Mouse (Mus musculus) CH12.LX (cell line): ENCODE measurements around the gene Letmd1. TPM values are rescaled to one million over a fixed set of nuclear protein-coding genes. Genes with fewer than 3 reads are reported as not detected.
"Not testable (repeated sequence)": the region's sequence is repeated elsewhere in the genome, so short reads cannot be mapped to it uniquely, and the experiment has no call there.

ENCODE experiments used
- DNase-seq: peaks from one replicate; pipeline ENCODE4 v3.0.0-alpha.2; 2013; ENCODE audit errors: extremely low read depth
- H3K27ac ChIP-seq: 2 replicates; pipeline ENCODE4 v1.5.1; 2012; ENCODE audit warnings: low read depth, mild to moderate bottlenecking, control low read depth, moderate library complexity; ENCODE audit not compliant: insufficient read depth
- H3K27me3 ChIP-seq: replicated peaks from 2 replicates; pipeline ENCODE3; 2012; ENCODE audit warnings: inconsistent platforms
- H3K36me3 ChIP-seq, 2 experiments: replicated peaks in 1 of 2; 2 replicates each; pipeline versions ENCODE3 to v1.6.1; 2012; ENCODE audit warnings: inconsistent platforms in 1 of 2, low read length in 1 of 2, mild to moderate bottlenecking in 1 of 2, mixed read lengths in 1 of 2, moderate library complexity in 1 of 2; ENCODE audit not compliant: control insufficient read depth in 1 of 2, insufficient read depth in 1 of 2
- H3K4me1 ChIP-seq, 2 experiments: 2 replicates each; pipeline ENCODE4 v1.6.1; 2012; ENCODE audit warnings: inconsistent platforms in 1 of 2, moderate library complexity in 1 of 2; ENCODE audit not compliant: insufficient read depth in 2 of 2, control insufficient read depth in 1 of 2
- H3K4me2 ChIP-seq: 2 replicates; pipeline ENCODE4 v1.6.1; 2012; ENCODE audit warnings: low read depth, mild to moderate bottlenecking, control low read depth; ENCODE audit not compliant: poor library complexity, insufficient read depth, severe bottlenecking
- H3K4me3 ChIP-seq, 3 experiments: fragments of 150-350 bp in 1 of 3; sonication (generic) in 1 of 3; replicated peaks in 1 of 3; 2 replicates each; pipeline versions ENCODE3 to v1.5.1; 2011 to 2012; ENCODE audit warnings: low read depth in 2 of 3, low read length in 2 of 3, mild to moderate bottlenecking in 2 of 3, moderate library complexity in 2 of 3, control low read depth in 1 of 3, improper control_type of control experiment in 1 of 3, inconsistent platforms in 1 of 3, mixed read lengths in 1 of 3; ENCODE audit not compliant: poor library complexity in 1 of 3
- H3K79me2 ChIP-seq: replicated peaks from 2 replicates; pipeline ENCODE4 v1.6.1; 2012; ENCODE audit warnings: mild to moderate bottlenecking, moderate library complexity; ENCODE audit not compliant: control insufficient read depth, poor library complexity, insufficient read depth, severe bottlenecking; ENCODE audit errors: extremely low read depth
- H3K9ac ChIP-seq: 2 replicates; pipeline ENCODE4 v1.6.1; 2012; ENCODE audit warnings: low read depth, mild to moderate bottlenecking, control low read depth, moderate library complexity; ENCODE audit not compliant: insufficient read depth
- H3K9me3 ChIP-seq: replicated peaks from 2 replicates; pipeline ENCODE3; 2012; ENCODE audit warnings: low read length, inconsistent platforms, mixed read lengths
- EP300 ChIP-seq: IDR thresholded peaks from 2 replicates; pipeline ENCODE4 v1.6.1; 2011; ENCODE audit warnings: low read length, improper control_type of control experiment
- ETS1 ChIP-seq: conservative IDR thresholded peaks from 2 replicates; pipeline ENCODE4 v1.6.1; 2012; ENCODE audit warnings: low read depth, mild to moderate bottlenecking, inconsistent platforms, low read length, improper control_type of control experiment, moderate library complexity
- MXI1 ChIP-seq: IDR thresholded peaks from 2 replicates; pipeline ENCODE4 v1.6.1; 2011; ENCODE audit warnings: mild to moderate bottlenecking, low read depth, low read length, improper control_type of control experiment
- PAX5 ChIP-seq: IDR thresholded peaks from 2 replicates; pipeline ENCODE4 v1.6.1; 2012; ENCODE audit warnings: low read length, inconsistent platforms, mixed read lengths
- SIN3A ChIP-seq: IDR thresholded peaks from 2 replicates; pipeline ENCODE4 v1.6.1; 2012; ENCODE audit warnings: low read length, improper control_type of control experiment, inconsistent platforms
- SMC3 ChIP-seq: IDR thresholded peaks from 2 replicates; pipeline ENCODE4 v1.6.1; 2011; ENCODE audit warnings: low read depth, low read length, improper control_type of control experiment
- TBP ChIP-seq: conservative IDR thresholded peaks from 2 replicates; pipeline ENCODE4 v1.6.1; 2011; ENCODE audit warnings: low read depth, low read length, improper control_type of control experiment
- TCF12 ChIP-seq: IDR thresholded peaks from 2 replicates; pipeline ENCODE4 v1.6.1; 2014; ENCODE audit warnings: low read depth, mild to moderate bottlenecking, inconsistent platforms, low read length, improper control_type of control experiment
- UBTF ChIP-seq: IDR thresholded peaks from 2 replicates; pipeline ENCODE4 v1.6.1; 2012; ENCODE audit warnings: low read depth, mild to moderate bottlenecking, inconsistent platforms, low read length, improper control_type of control experiment, moderate library complexity
- USF2 ChIP-seq: conservative IDR thresholded peaks from 2 replicates; pipeline ENCODE4 v1.6.1; 2011; ENCODE audit warnings: low read depth, low read length, improper control_type of control experiment
- ZC3H11A ChIP-seq: IDR thresholded peaks from 2 replicates; pipeline ENCODE4 v1.6.1; 2012; ENCODE audit warnings: low read depth, mild to moderate bottlenecking, inconsistent platforms, low read length, improper control_type of control experiment
- dilution Hi-C: fragments of 300-500 bp; cut with MboI; formaldehyde crosslinking; loops from 2 replicates; pipeline ENCODE4 v1.14.3; 2020; ENCODE audit warnings: low sequenced_read_pairs; ENCODE audit not compliant: extremely low pct_unique_long_range_greater_than_20kb, extremely low pct_ligation_motif_present
- in situ Hi-C: fragments of 300-500 bp; cut with MboI; formaldehyde crosslinking; loops from 3 replicates; pipeline ENCODE4 v1.14.3; 2019; ENCODE audit warnings: low sequenced_read_pairs, low pct_ligation_motif_present, low pct_unique_long_range_greater_than_20kb, mixed read lengths
- polyA plus RNA-seq: library from polyadenylated mRNA; unstranded; fragments of >175 nt; gene quantifications from 2 replicates; pipeline ENCODE4 v1.2.1, GENCODE M21; 2012; ENCODE audit warnings: low read depth; ENCODE audit not compliant: insufficient read length
- total RNA-seq, 2 experiments: library from RNA; depleted of rRNA; stranded (reverse); fragments of 300-350 nt in 1 of 2; fragments of >200 nt in 1 of 2; gene quantifications; 2 replicates each; pipeline ENCODE4 v1.2.3; 2012 to 2014

Gene Letmd1
- total and polyA plus RNA-seq, 3 experiments, result 31.4 to 51.3 (median 39.0) TPM

- Histone ChIP-seq H3K27me3 (peaks cover 30% of the 10 kb centered on the region), H3K4me2 (peak overlapping the region; percentile 60; the same call in 1 of the 2 replicates), H3K9ac (no peak overlapping the region), H3K27ac (no peak overlapping the region), H3K79me2 (no peaks in the 10 kb centered on the region), H3K36me3 (peaks cover 0 to 6% of the 10 kb centered on the region in 2 experiments), H3K4me1 (peaks cover 3 to 41% of the 10 kb centered on the region in 2 experiments; a peak in 3 of 4 replicates), H3K4me3 (peak overlapping the region in 1 of 3 experiments; percentile 1), H3K9me3 (no peaks in the 10 kb centered on the region)
- TF ChIP-seq SIN3A (0 out of 2 replicates have a peak, but pooled peaks have one; percentile 17), ZC3H11A (no peak), TCF12 (no peak), TBP (no peak), MXI1 (no peak), SMC3 (no peak)
- in situ Hi-C loops (no loop called here), dilution Hi-C loops (no loop called here)
- no peak for DNase-seq
Observed at GRCm38 (mm10) chr15:100421059-100421757, 47.6 kb upstream of the Letmd1 start.

DNA sequence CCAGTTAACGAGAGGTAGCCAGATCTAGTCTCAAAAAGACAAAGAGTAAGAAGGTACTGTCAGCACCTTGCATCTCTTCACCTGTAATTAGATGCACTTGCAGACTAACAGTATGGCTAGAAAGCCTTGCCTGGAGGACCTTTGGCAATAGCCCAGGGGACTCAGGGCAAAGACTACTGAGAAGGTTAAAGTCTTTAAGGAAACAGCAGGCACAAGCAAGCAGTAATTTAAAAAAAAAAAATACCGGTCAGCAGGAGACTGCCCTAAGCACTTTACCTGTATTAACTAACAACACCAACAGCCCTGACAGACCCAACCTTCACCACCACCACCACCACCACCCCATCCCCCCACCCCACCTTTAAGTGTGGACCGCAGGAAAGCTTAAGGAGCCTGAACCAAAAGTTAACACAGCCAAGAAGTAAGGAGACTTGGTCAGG lies 47.0 kb upstream of the Letmd1 start, which contains the start of gene Gm5475:
Gene Gm5475 (plus strand): TSS at position 390 of the 440 bp plus-strand sequence.
- peak within 1 kb of the TSS; percentile 85 for H3K4me2 ChIP-seq
- dilution Hi-C loops, H3K79me2 ChIP-seq, H3K9me3 ChIP-seq, DNase-seq, H3K27ac ChIP-seq, H3K36me3 ChIP-seq, in situ Hi-C loops: not testable (repeated sequence)
- H3K27me3 ChIP-seq, result peaks cover 34% of the 10 kb centered on the region
- H3K9ac ChIP-seq, result peak within 1 kb of the TSS; percentile 78
- peaks cover 3 to 39% of the 10 kb centered on the region in 2 experiments; a peak in 3 of 4 replicates for H3K4me1 ChIP-seq
- peak within 1 kb of the TSS; percentile 75 to 81 (median 78) for H3K4me3 ChIP-seq

DNA sequence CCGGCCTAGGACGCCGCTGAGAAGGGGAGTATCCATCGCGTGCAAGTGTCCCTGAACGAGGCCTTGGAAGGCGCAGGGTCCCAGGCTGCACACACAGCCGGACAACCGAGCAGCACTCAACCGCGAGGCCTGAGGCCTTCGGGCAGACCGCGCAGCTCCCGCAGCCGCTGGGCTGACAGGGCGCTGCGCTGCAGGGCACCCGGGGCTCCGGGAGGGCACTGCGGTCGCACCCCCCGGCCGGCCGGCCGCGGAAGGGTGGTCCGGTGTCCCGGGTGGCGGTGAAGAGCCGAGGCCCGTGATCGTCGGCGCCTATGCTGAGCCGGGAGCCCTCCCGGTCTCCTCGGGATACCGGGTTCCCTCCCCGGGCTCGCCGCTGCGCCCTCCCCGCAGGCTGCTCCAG lies 46.3 kb upstream of the Letmd1 start:
- Histone ChIP-seq H3K4me3 (peak overlapping the region; percentile 75 to 81 (median 78)), H3K4me2 (peak overlapping the region; percentile 85), H3K9me3 (no peaks in the 10 kb centered on the region), H3K9ac (peak overlapping the region; percentile 78), H3K27me3 (peaks cover 41% of the 10 kb centered on the region), H3K27ac (no peak overlapping the region), H3K36me3 (peaks cover 0 to 2% of the 10 kb centered on the region in 2 experiments), H3K4me1 (peaks cover 3 to 39% of the 10 kb centered on the region in 2 experiments; a peak in 3 of 4 replicates), H3K79me2 (no peaks in the 10 kb centered on the region)
- dilution Hi-C loops (no loop called here), in situ Hi-C loops (no loop called here)
- no peak for DNase-seq
- TF ChIP-seq UBTF, result peak; percentile 62; the same call in 1 of the 2 replicates
- no peak for TF ChIP-seq ETS1
- TF ChIP-seq EP300, result no peak
- no peak for TF ChIP-seq USF2
- TF ChIP-seq PAX5, result no peak
